Mouse (Mus musculus) liver, embryonic 15.5 days (tissue): Measurements from ENCODE around the gene Sh3d19. TPM values are rescaled to one million over a fixed set of nuclear protein-coding genes. Genes with fewer than 3 reads are reported as not detected.

Experiments
- ATAC-seq: fragments of 200-750 bp; cut with Nextera tagmentation; 2 replicates; pipeline ENCODE4 v1.8.0; 2017; ENCODE audit warnings: moderate number of reproducible peaks, mild to moderate bottlenecking, moderate library complexity; ENCODE audit not compliant: insufficient read depth
- H3K27ac ChIP-seq: fragments of 300-500 bp; sonication (generic); replicated peaks from 2 replicates; pipeline ENCODE4 v1.5.1; 2015; ENCODE audit warnings: mild to moderate bottlenecking, inconsistent platforms
- H3K27me3 ChIP-seq: fragments of 300-500 bp; sonication (generic); 2 replicates; pipeline ENCODE4 v1.6.1; 2015; ENCODE audit warnings: mild to moderate bottlenecking, inconsistent platforms
- H3K36me3 ChIP-seq: fragments of 300-500 bp; sonication (generic); replicated peaks from 2 replicates; pipeline ENCODE4 v1.6.1; 2015; ENCODE audit warnings: moderate library complexity, mild to moderate bottlenecking, inconsistent platforms
- H3K4me1 ChIP-seq: fragments of 300-500 bp; sonication (generic); replicated peaks from 2 replicates; pipeline ENCODE4 v1.6.1; 2015; ENCODE audit warnings: inconsistent platforms
- H3K4me2 ChIP-seq: fragments of 300-500 bp; sonication (generic); 2 replicates; pipeline ENCODE4 v1.6.1; 2015; ENCODE audit warnings: moderate library complexity, mild to moderate bottlenecking, inconsistent platforms
- H3K4me3 ChIP-seq: fragments of 300-500 bp; sonication (generic); replicated peaks from 2 replicates; pipeline ENCODE4 v1.5.1; 2015; ENCODE audit warnings: mild to moderate bottlenecking, inconsistent platforms
- H3K9ac ChIP-seq: fragments of 300-500 bp; sonication (generic); 2 replicates; pipeline ENCODE4 v1.6.1; 2015; ENCODE audit warnings: moderate library complexity, mild to moderate bottlenecking, inconsistent platforms
- H3K9me3 ChIP-seq: fragments of 300-500 bp; sonication (generic); replicated peaks from 2 replicates; pipeline ENCODE4 v1.6.1; 2016; ENCODE audit warnings: inconsistent platforms
- WGBS: fragments of 180-500 bp; shearing (Covaris S2); methylation state at CpG from one replicate; pipeline ENCODE4 v1.1.7; 2015; ENCODE audit warnings: mixed read lengths; ENCODE audit not compliant: insufficient replicate concordance; 5-methylcytosine and 5-hydroxymethylcytosine counted together
- polyA plus RNA-seq: library from polyadenylated mRNA; unstranded; fragments of >200 nt; fragmentation: Nextera tagmentation; extraction: Ambion mirVana; gene quantifications from 2 replicates; pipeline ENCODE4 v1.2.1, GENCODE M21; 2015

Sh3d19 gene
- polyA plus RNA-seq, 1 experiment from 2014 or later, result 7.0 TPM

- H3K36me3 ChIP-seq, result peaks cover 24% of the 10 kb centered on the region
- H3K4me2 ChIP-seq, result no peak overlapping the region
- WGBS, result 81% methylated on average over 4 of the region's 4 CpGs
- H3K27ac ChIP-seq, result no peak overlapping the region
- no peaks in the 10 kb centered on the region for H3K9me3 ChIP-seq
- ATAC-seq, result no peak
- H3K9ac ChIP-seq, result no peak overlapping the region
- H3K4me3 ChIP-seq, result no peak overlapping the region
- no peaks in the 10 kb centered on the region for H3K27me3 ChIP-seq
- H3K4me1 ChIP-seq, result peaks cover 12% of the 10 kb centered on the region
These were observed 146.0 kb downstream of the Sh3d19 start for GRCm38 (mm10) chr3:86116951-86117350.

DNA sequence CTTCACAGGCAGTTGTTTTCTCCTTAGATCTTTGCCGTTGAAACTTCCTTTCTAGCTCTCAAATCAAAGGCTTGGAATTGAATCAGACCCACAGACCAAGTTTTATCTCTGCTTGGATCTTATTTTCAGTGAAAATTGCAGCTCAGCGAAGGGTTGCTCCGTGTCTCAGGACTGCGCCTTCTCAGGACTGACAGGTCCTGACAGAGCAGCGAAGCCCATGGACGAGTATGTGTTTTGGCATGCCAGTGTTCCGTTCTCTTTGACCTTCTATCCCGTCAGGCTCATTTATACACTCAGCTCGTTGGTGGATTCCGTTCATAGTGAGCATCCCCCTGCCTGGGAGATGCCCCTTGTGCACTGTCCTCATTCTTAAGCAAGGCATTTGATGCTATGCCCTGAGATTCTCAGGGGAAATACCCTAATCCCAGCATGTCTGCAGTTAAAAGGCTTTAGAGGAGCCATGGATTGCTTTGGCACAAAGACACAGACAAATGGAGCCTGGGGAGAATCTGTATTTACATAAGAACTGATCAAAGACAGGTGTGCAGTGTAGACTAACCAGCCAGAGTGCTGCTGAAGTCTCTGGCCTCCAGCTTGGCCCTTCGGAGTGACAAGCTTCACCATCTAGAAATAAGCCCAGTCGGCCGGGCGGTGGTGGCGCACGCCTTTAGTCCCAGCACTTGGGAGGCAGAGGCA, 148.5 kb downstream of the Sh3d19 start:
- Histone ChIP-seq H3K27ac (no peak overlapping the region), H3K4me1 (no peaks in the 10 kb centered on the region), H3K9me3 (no peaks in the 10 kb centered on the region), H3K27me3 (no peaks in the 10 kb centered on the region), H3K4me2 (no peak overlapping the region), H3K36me3 (peaks cover 24% of the 10 kb centered on the region), H3K4me3 (no peak overlapping the region), H3K9ac (no peak overlapping the region)
- ATAC-seq, result no peak
- WGBS, result 78% methylated on average over 16 of the region's 16 CpGs

GRCm38 (mm10) chr3:86122156-86122555, 151.2 kb downstream of the Sh3d19 start:
- Histone ChIP-seq H3K9me3 (no peaks in the 10 kb centered on the region), H3K4me2 (no peak overlapping the region), H3K27me3 (no peaks in the 10 kb centered on the region), H3K4me1 (no peaks in the 10 kb centered on the region), H3K9ac (no peak overlapping the region), H3K36me3 (peaks cover 20% of the 10 kb centered on the region), H3K27ac (no peak overlapping the region), H3K4me3 (no peak overlapping the region)
- no peak for ATAC-seq

DNA sequence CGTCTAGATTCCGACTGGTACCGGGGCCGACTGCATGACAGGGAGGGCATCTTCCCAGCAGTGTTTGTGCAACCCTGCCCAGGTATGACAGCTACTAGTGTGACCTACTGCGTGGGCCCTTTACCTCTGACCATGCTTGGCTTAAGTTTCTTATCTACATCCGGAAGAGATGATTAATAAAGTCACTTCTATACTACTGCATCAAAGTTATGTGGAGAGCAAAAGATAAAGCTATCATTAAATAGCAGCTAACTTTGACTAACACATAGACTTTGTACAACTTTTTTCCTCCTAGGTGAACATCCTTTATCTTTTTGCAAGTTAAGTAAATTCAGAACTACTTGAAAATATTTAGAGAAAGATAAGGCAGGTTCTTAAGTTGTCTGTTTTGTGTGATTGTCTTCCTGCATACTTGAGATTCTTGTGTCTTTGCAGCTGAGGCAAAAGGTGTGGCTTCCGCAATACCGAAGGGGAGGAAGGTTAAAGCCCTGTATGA, 152.4 kb downstream of the Sh3d19 start:
- Histone ChIP-seq H3K9me3 (no peaks in the 10 kb centered on the region), H3K4me2 (no peak overlapping the region), H3K36me3 (peaks cover 20% of the 10 kb centered on the region), H3K4me3 (no peak overlapping the region), H3K9ac (no peak overlapping the region), H3K4me1 (no peaks in the 10 kb centered on the region), H3K27ac (no peak overlapping the region), H3K27me3 (no peaks in the 10 kb centered on the region)
- WGBS, result 68% methylated on average over 8 of the region's 8 CpGs
- 0 out of 2 replicates have a peak, but pooled peaks have one; percentile 25 for ATAC-seq

DNA sequence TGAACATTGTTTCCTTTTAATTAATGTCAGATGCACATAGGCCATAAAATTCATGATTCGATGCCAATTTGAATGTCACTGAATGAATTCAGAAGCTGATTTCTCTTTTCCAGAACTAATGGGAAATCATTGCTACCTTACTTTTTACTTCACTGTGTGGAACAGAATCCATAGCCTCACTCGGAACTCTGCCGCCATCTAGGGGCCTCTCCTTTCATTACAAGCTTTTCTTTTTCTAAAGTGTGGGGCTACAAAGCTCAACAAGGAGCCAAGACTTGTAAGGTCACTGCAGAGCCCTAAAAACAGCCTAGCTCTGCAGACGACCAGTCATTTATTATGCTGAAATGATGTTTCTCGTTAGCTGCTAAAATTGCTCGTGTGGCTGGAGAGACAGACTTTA, 158.8 kb downstream of the Sh3d19 start:
- peaks cover 9% of the 10 kb centered on the region; the same call in 1 of the 2 replicates for H3K36me3 ChIP-seq
- no peak for ATAC-seq
- WGBS, result 10% methylated on average over 6 of the region's 6 CpGs
- no peak overlapping the region for H3K9ac ChIP-seq
- no peaks in the 10 kb centered on the region for H3K4me1 ChIP-seq
- H3K27ac ChIP-seq, result no peak overlapping the region
- no peak overlapping the region for H3K4me3 ChIP-seq
- no peaks in the 10 kb centered on the region for H3K9me3 ChIP-seq
- no peak overlapping the region for H3K4me2 ChIP-seq
- H3K27me3 ChIP-seq, result no peaks in the 10 kb centered on the region

- Histone ChIP-seq H3K27ac (no peak overlapping the region; the same call in 1 of the 2 replicates), H3K4me2 (no peak overlapping the region), H3K36me3 (peaks cover 55% of the 10 kb centered on the region), H3K9ac (no peak overlapping the region), H3K4me1 (peaks cover 37% of the 10 kb centered on the region), H3K27me3 (no peaks in the 10 kb centered on the region), H3K9me3 (no peaks in the 10 kb centered on the region), H3K4me3 (no peak overlapping the region)
- 79% methylated on average over 6 of the region's 6 CpGs for WGBS
- no peak for ATAC-seq
These were observed 164.2 kb downstream of the Sh3d19 start for GRCm38 (mm10) chr3:86134939-86135638.

- Histone ChIP-seq H3K27ac (peak overlapping the region; percentile 46; the same call in 1 of the 2 replicates), H3K9me3 (no peaks in the 10 kb centered on the region), H3K4me2 (no peak overlapping the region), H3K9ac (no peak overlapping the region), H3K36me3 (peaks cover 65% of the 10 kb centered on the region), H3K27me3 (no peaks in the 10 kb centered on the region), H3K4me1 (peaks cover 46% of the 10 kb centered on the region), H3K4me3 (no peak overlapping the region)
- peak; percentile 61 for ATAC-seq
- 36% methylated on average over 6 of the region's 6 CpGs for WGBS
These were observed 165.1 kb downstream of the Sh3d19 start for GRCm38 (mm10) chr3:86135886-86136563.

DNA sequence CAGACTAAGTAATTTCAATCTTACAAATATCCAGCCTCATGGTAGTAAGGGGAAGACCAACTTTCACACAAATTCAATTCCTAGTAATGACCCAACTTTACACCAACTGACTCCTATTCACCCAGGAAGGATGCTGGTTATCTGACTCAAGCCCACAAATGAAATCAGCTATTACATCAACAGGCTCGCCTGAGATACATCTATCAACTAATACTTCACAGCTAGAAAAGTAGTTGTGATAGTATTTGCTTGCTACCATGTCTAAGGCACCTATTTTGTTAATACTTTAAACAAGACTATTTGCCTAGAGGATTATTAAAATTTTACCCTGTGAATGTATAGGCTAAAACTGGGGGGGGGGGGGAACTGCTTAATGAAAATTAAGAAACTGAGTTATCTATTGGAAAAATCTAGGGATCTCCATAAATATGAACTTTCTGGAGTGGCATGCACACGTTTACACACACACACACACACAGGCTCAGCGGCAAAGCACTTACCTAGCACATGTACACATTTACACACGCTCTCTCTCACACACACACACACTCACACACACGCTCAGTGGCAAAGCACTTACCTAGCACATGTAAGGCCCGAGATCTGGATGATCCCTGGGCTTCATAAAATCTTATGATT, 166.1 kb downstream of the Sh3d19 start:
- no peak overlapping the region; the same call in 1 of the 2 replicates for H3K27ac ChIP-seq
- H3K4me2 ChIP-seq, result no peak overlapping the region
- no peaks in the 10 kb centered on the region for H3K27me3 ChIP-seq
- peaks cover 52% of the 10 kb centered on the region for H3K4me1 ChIP-seq
- no peak overlapping the region for H3K9ac ChIP-seq
- H3K36me3 ChIP-seq, result peaks cover 70% of the 10 kb centered on the region
- 75% methylated on average over 6 of the region's 6 CpGs for WGBS
- no peaks in the 10 kb centered on the region for H3K9me3 ChIP-seq
- ATAC-seq, result no peak
- no peak overlapping the region for H3K4me3 ChIP-seq

GRCm38 (mm10) chr3:86139660-86140059, 168.8 kb downstream of the Sh3d19 start:
- peaks cover 60% of the 10 kb centered on the region for H3K4me1 ChIP-seq
- H3K9ac ChIP-seq, result no peak overlapping the region
- H3K27me3 ChIP-seq, result no peaks in the 10 kb centered on the region
- ATAC-seq, result no peak
- 81% methylated on average over 4 of the region's 4 CpGs for WGBS
- peaks cover 68% of the 10 kb centered on the region for H3K36me3 ChIP-seq
- peak overlapping the region; percentile 85 for H3K4me2 ChIP-seq
- peak overlapping the region; percentile 93; the same call in 1 of the 2 replicates for H3K4me3 ChIP-seq
- H3K9me3 ChIP-seq, result no peaks in the 10 kb centered on the region
- no peak overlapping the region for H3K27ac ChIP-seq

DNA sequence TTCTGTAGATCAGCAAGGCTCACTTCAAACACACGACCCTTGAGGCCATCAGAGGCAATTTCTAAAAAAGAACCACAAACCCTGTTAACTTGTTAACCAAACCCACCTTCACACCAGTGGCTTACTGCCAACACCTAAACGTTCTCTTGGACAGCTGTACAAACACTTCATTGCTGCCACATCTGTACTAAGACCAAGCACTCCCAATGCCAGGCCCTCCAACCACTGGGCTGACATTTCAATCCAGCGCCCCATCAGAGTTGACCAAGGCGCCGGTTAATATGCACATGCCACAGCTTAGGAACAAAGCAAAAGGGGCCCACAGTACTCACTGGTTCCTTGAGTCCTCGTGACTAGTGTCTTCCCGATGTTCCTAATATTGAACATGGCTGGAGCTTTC, 170.5 kb downstream of the Sh3d19 start:
- 2% methylated on average over 7 of the region's 7 CpGs for WGBS
- Histone ChIP-seq H3K27me3 (no peaks in the 10 kb centered on the region), H3K4me3 (peak overlapping the region; percentile 93), H3K27ac (peak overlapping the region; percentile 83), H3K4me1 (peaks cover 50% of the 10 kb centered on the region), H3K4me2 (peak overlapping the region; percentile 85), H3K36me3 (peaks cover 52% of the 10 kb centered on the region), H3K9ac (peak overlapping the region; percentile 81), H3K9me3 (no peaks in the 10 kb centered on the region)
- ATAC-seq, result no peak

DNA sequence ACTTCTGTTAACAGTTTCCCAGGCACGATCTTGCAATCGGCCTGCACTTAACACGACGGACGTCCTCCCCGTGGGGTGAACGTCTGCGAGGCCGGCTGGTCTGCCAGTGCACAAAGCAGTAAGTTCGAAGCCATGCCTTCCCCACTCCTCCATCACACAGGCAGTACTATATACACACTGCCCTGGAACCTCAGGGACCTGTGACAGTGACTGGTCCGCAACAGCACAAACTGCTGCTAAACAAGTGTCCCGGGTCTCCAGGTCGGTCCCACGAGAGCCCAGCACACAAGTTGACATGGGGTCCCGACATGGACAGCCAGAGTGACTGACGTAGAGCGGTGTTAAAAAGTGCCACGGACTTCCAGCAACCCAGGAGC, 171.0 kb downstream of the Sh3d19 start:
- Histone ChIP-seq H3K27me3 (no peaks in the 10 kb centered on the region), H3K4me3 (peak overlapping the region; percentile 93), H3K4me2 (peak overlapping the region; percentile 85), H3K4me1 (peaks cover 45% of the 10 kb centered on the region), H3K36me3 (peaks cover 47% of the 10 kb centered on the region), H3K27ac (peak overlapping the region; percentile 83), H3K9ac (peak overlapping the region; percentile 81), H3K9me3 (no peaks in the 10 kb centered on the region)
- under 1% methylated on average over 18 of the region's 18 CpGs for WGBS
- peak; percentile 10 for ATAC-seq
